Mouse (Mus musculus): ENCODE data around the gene Isca1. TPM values are rescaled to one million over a fixed set of nuclear protein-coding genes. Genes with fewer than 3 reads are reported as not detected.
A peak's percentile ranks its signal among the peaks of the same experiment; 100 is the strongest.
"Not testable (repeated sequence)": the region's sequence is repeated elsewhere in the genome, so short reads cannot be mapped to it uniquely, and the experiment has no call there.

Isca1 gene
- polyA plus RNA-seq, 1 experiment from 2014 or later = 171 TPM

GRCm38 (mm10) chr13:59726139-59726867 lies 43.3 kb downstream of the Isca1 start:
- H3K27me3 ChIP-seq (ENCODE audit: control insufficient read depth, insufficient read depth, low read length) = no peaks in the 10 kb centered on the region; the same call in 1 of the 2 replicates
- H3K27ac ChIP-seq (ENCODE audit: low read depth, low read length) = no peak overlapping the region
- 0 out of 2 replicates have a peak overlapping the region, but pooled peaks have one; percentile 11 for H3K9ac ChIP-seq (ENCODE audit: low read depth, low read length)
- 22% methylated on average over 28 of the region's 29 CpGs for WGBS (ENCODE audit: insufficient replicate concordance)
- no peaks in the 10 kb centered on the region for H3K36me3 ChIP-seq (ENCODE audit: control insufficient read depth, insufficient read depth, low read length)
- peak overlapping the region; percentile 8 for H3K4me3 ChIP-seq (ENCODE audit: low read depth, low read length)
- no peaks in the 10 kb centered on the region for H3K4me1 ChIP-seq (ENCODE audit: control insufficient read depth, insufficient read depth, low read length)
- H3K9me3 ChIP-seq (replicated peaks; ENCODE audit: control insufficient read depth, low read length) = no peaks in the 10 kb centered on the region
- ATAC-seq (replicated peaks; ENCODE audit: insufficient number of reproducible peaks, low FRiP score, low TSS enrichment) = no peak
- peak overlapping the region; percentile 54 for H3K4me2 ChIP-seq

DNA sequence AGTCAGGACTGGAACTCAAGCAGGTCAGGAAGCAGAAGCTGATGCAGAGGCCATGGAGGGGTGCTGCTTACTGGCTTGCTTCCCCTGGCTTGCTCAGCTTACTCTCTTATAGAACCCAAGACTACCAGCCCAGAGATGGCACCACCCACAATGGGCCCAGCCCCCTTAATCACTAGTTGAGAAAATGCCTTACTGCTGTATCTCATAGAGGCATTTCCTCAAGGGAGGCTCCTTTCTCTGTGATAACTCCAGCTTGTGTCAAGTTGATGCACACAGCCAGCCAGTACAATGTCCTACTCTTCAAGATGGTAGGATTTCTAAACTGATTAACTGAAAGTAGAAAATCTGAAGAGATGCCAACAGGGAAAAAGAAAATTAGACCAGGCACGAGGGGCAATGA lies 47.5 kb downstream of the Isca1 start:
- not testable (repeated sequence) for H3K4me2 ChIP-seq; H3K9me3 ChIP-seq (replicated peaks; ENCODE audit: control insufficient read depth, low read length); ATAC-seq (replicated peaks; ENCODE audit: insufficient number of reproducible peaks, low FRiP score, low TSS enrichment); H3K27ac ChIP-seq (ENCODE audit: low read depth, low read length); H3K36me3 ChIP-seq (ENCODE audit: control insufficient read depth, insufficient read depth, low read length); H3K4me1 ChIP-seq (ENCODE audit: control insufficient read depth, insufficient read depth, low read length); H3K27me3 ChIP-seq (ENCODE audit: control insufficient read depth, insufficient read depth, low read length); H3K9ac ChIP-seq (ENCODE audit: low read depth, low read length); H3K4me3 ChIP-seq (ENCODE audit: low read depth, low read length)
- 76% methylated on average over 1 of the region's 1 CpGs for WGBS (ENCODE audit: insufficient replicate concordance)

- no peak overlapping the region; the same call in 1 of the 2 replicates for H3K4me2 ChIP-seq
- H3K9ac ChIP-seq (ENCODE audit: low read depth, low read length) = no peak overlapping the region
- ATAC-seq (replicated peaks; ENCODE audit: insufficient number of reproducible peaks, low FRiP score, low TSS enrichment) = no peak
- WGBS (ENCODE audit: insufficient replicate concordance) = 90% methylated on average over 1 of the region's 1 CpGs
- no peak overlapping the region for H3K27ac ChIP-seq (ENCODE audit: low read depth, low read length)
- peaks cover 6% of the 10 kb centered on the region; the same call in 1 of the 2 replicates for H3K4me1 ChIP-seq (ENCODE audit: control insufficient read depth, insufficient read depth, low read length)
- H3K36me3 ChIP-seq (ENCODE audit: control insufficient read depth, insufficient read depth, low read length) = no peaks in the 10 kb centered on the region
- H3K9me3 ChIP-seq (replicated peaks; ENCODE audit: control insufficient read depth, low read length) = no peaks in the 10 kb centered on the region
- H3K4me3 ChIP-seq (ENCODE audit: low read depth, low read length) = no peak overlapping the region
- no peaks in the 10 kb centered on the region for H3K27me3 ChIP-seq (ENCODE audit: control insufficient read depth, insufficient read depth, low read length)
Observed at GRCm38 (mm10) chr13:59719475-59719874, 50.1 kb downstream of the Isca1 start.

DNA sequence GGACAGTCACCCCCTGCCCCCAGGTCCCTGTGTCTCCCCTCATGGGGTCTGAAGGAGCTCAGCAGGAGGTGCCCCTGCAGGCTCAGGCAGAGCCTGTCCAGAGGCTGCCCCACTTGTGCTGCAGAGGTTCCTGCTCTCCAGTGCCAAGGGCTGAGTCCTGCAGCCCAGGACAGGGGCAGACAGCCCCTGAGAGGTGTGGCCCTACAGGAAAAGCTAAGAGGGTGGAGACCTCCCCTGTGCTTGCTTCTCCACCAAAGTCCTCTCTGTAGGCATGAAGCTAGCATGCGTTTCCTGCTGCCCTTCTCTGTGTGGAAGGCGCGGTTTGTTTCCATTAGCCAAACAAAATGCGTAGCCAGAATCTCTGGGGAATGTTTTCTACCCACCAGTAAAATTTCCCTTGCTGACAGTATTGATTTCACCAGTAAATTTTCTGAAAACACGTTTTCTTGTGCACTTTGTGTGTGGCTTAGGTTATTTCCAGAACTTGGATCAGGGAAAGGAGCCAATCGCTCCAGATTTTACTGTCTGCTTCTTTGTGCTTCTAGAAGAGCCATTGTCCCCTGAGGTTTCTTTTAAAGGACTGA lies 50.7 kb downstream of the Isca1 start:
- not testable (repeated sequence) for H3K36me3 ChIP-seq (ENCODE audit: control insufficient read depth, insufficient read depth, low read length); H3K9ac ChIP-seq (ENCODE audit: low read depth, low read length); H3K4me2 ChIP-seq; H3K4me3 ChIP-seq (ENCODE audit: low read depth, low read length); ATAC-seq (replicated peaks; ENCODE audit: insufficient number of reproducible peaks, low FRiP score, low TSS enrichment); H3K9me3 ChIP-seq (replicated peaks; ENCODE audit: control insufficient read depth, low read length); H3K4me1 ChIP-seq (ENCODE audit: control insufficient read depth, insufficient read depth, low read length); H3K27me3 ChIP-seq (ENCODE audit: control insufficient read depth, insufficient read depth, low read length); H3K27ac ChIP-seq (ENCODE audit: low read depth, low read length)
- 36% methylated on average over 6 of the region's 6 CpGs for WGBS (ENCODE audit: insufficient replicate concordance)

GRCm38 (mm10) chr13:59713710-59714109 lies 55.9 kb downstream of the Isca1 start:
- ATAC-seq (replicated peaks; ENCODE audit: insufficient number of reproducible peaks, low FRiP score, low TSS enrichment) = no peak

DNA sequence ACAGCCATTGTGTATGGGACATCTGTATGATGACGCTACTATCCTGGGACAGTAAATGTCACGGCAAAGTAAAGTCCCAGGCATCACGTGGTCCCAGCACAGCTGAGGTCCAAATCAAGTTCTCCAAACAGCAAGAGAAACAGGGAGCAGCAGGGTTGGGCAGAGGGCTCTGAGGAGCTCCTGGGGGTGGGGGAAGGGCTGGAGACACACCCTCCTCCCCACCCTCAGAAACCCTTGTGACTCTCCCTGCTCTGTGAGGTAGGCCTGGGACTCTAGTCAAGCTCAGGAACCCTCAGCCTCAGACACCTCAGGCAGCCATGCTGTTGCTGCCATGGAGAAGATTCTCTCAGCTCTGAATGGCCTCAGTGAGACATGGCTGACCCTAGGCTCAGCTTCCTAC lies 57.6 kb downstream of the Isca1 start, which contains the start of gene Spata31d1b:
Gene Spata31d1b, plus strand, starts transcription at position 301 of the 400 bp plus-strand sequence.
- H3K27ac ChIP-seq (ENCODE audit: low read depth, low read length); ATAC-seq (replicated peaks; ENCODE audit: insufficient number of reproducible peaks, low FRiP score, low TSS enrichment); H3K9me3 ChIP-seq (replicated peaks; ENCODE audit: control insufficient read depth, low read length); H3K4me1 ChIP-seq (ENCODE audit: control insufficient read depth, insufficient read depth, low read length); H3K9ac ChIP-seq (ENCODE audit: low read depth, low read length); H3K4me3 ChIP-seq (ENCODE audit: low read depth, low read length); H3K4me2 ChIP-seq; H3K36me3 ChIP-seq (ENCODE audit: control insufficient read depth, insufficient read depth, low read length); H3K27me3 ChIP-seq (ENCODE audit: control insufficient read depth, insufficient read depth, low read length): not testable (repeated sequence)
- WGBS (ENCODE audit: insufficient replicate concordance) = 67% methylated on average over 3 of the region's 3 CpGs

More at GRCm38 (mm10) chr13:59713710-59714109, 55.9 kb downstream of the Isca1 start:
- Histone ChIP-seq H3K4me1 (ENCODE audit: control insufficient read depth, insufficient read depth, low read length) (no peaks in the 10 kb centered on the region), H3K9ac (ENCODE audit: low read depth, low read length) (no peak overlapping the region), H3K27ac (ENCODE audit: low read depth, low read length) (no peak overlapping the region), H3K36me3 (ENCODE audit: control insufficient read depth, insufficient read depth, low read length) (no peaks in the 10 kb centered on the region), H3K4me3 (ENCODE audit: low read depth, low read length) (no peak overlapping the region), H3K9me3 (replicated peaks; ENCODE audit: control insufficient read depth, low read length) (no peaks in the 10 kb centered on the region), H3K4me2 (no peak overlapping the region), H3K27me3 (ENCODE audit: control insufficient read depth, insufficient read depth, low read length) (peaks cover 5% of the 10 kb centered on the region; the same call in 1 of the 2 replicates)
- 40% methylated on average over 3 of the region's 3 CpGs for WGBS (ENCODE audit: insufficient replicate concordance)

DNA sequence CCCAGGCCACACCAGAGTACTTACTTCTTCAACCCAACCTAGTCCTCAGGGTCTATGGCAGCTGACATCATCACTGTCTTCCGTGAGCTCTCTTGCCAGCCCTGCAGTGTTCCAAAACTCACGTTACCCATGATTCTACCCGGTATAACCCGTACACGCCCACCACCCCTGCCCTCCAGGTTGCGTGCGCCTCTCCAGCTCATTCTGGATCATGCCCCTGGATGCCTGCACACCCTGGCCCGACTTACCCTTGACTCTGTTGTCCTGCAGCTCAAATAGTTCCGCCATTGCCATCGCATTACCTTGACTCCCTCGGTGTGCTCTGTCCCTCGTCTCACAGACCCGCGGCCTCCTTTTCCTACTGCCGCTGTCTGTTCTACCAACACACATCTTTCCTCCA lies 59.4 kb downstream of the Isca1 start, which contains the start of gene Spata31d1a:
Gene Spata31d1a, minus strand, starts transcription at position 101 of the 400 bp plus-strand sequence.
- peaks cover 5% of the 10 kb centered on the region; the same call in 1 of the 2 replicates for H3K27me3 ChIP-seq (ENCODE audit: control insufficient read depth, insufficient read depth, low read length)
- no peak within 1 kb of the TSS for H3K9ac ChIP-seq (ENCODE audit: low read depth, low read length)
- no peak within 1 kb of the TSS for H3K27ac ChIP-seq (ENCODE audit: low read depth, low read length)
- ATAC-seq (replicated peaks; ENCODE audit: insufficient number of reproducible peaks, low FRiP score, low TSS enrichment) = no peak
- no peaks in the 10 kb centered on the region for H3K4me1 ChIP-seq (ENCODE audit: control insufficient read depth, insufficient read depth, low read length)
- 80% methylated on average over 15 of the region's 15 CpGs for WGBS (ENCODE audit: insufficient replicate concordance)
- no peaks in the 10 kb centered on the region for H3K36me3 ChIP-seq (ENCODE audit: control insufficient read depth, insufficient read depth, low read length)
- H3K4me2 ChIP-seq = no peak within 1 kb of the TSS
- H3K9me3 ChIP-seq (replicated peaks; ENCODE audit: control insufficient read depth, low read length) = no peaks in the 10 kb centered on the region
- no peak within 1 kb of the TSS for H3K4me3 ChIP-seq (ENCODE audit: low read depth, low read length)

Measured in heart, embryonic 11.5 days (tissue).